Mouse (Mus musculus): ENCODE results near the gene Clasp2.

- TF ChIP-seq CTCF (IDR thresholded peaks at IDR 0.05; ENCODE audit: low read depth) (no peak), EP300 (IDR thresholded peaks at IDR 0.05; ENCODE audit: low read depth) (peak; percentile 98)
Measured at GRCm38 (mm10) chr9:113968967-113969366, 227.7 kb downstream of the Clasp2 start.

All from liver, embryonic 14.5 days (tissue).